Mouse (Mus musculus): Measurements from ENCODE around the gene Ptk6. TPM values are rescaled to one million over a fixed set of nuclear protein-coding genes. Genes with fewer than 3 reads are reported as not detected.
A peak's percentile ranks its signal among the peaks of the same experiment; 100 is the strongest.

The Ptk6 gene
- total and polyA plus RNA-seq, 3 experiments = 0.05 to 0.17 (median 0.09) TPM

DNA sequence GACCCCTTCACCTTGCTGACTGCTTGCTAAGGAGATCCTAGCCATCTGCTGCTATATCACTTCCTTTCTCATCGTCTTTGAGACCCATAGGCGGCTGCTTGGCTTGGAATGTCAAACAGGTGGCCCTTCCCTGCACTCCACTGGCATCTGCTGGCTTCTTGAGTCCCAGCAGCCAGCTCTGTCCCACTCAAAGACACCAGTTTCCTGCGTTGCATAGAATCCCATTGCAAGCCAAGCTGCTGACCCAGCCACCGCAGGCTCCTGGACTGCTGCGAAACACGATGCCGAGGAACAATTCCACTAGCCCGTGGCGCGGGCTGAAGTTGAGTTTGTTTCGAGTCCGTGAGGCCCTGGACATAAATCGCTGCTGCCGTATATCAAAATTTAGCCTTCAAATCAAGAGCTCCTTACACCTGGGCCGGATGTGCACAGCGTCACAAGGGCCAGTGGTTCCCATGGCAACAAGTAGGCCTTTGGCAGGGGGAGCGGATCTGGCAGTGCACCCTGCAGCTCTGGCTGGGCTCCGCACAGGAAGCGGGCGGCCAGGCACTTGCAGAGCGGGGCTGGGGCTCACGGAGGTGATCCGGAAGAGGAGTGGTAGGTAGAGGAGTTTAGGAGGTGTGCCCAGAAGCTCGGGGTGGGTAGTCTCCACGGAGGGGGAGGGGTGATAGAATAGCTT, 17.1 kb upstream of the Ptk6 start, which contains the start of gene Fndc11 (continued):
- TF ChIP-seq MEF2A (IDR thresholded peaks at IDR 0.05; ENCODE audit: borderline replicate concordance, low read depth, low read length) (no peak), PAX5 (IDR thresholded peaks at IDR 0.05; ENCODE audit: low read length) (no peak), JUN (IDR thresholded peaks at IDR 0.05; ENCODE audit: insufficient read depth, low read depth, low read length) (no peak), NRF1 (IDR thresholded peaks at IDR 0.05; ENCODE audit: low read depth, low read length) (no peak), KAT2A (IDR thresholded peaks at IDR 0.05; ENCODE audit: insufficient replicate concordance, low read length) (no peak), SIN3A (IDR thresholded peaks at IDR 0.05; ENCODE audit: low read length) (no peak), MAZ (IDR thresholded peaks at IDR 0.05; ENCODE audit: low read depth, low read length) (no peak), E2F4 (IDR thresholded peaks at IDR 0.05; ENCODE audit: insufficient replicate concordance, low read depth, low read length) (no peak), HCFC1 (IDR thresholded peaks at IDR 0.05; ENCODE audit: low read depth, low read length) (no peak), RAD21 (IDR thresholded peaks at IDR 0.05; ENCODE audit: low read depth, low read length) (peak; percentile 37), MXI1 (IDR thresholded peaks at IDR 0.05; ENCODE audit: low read depth, low read length) (peak; percentile 73)

DNA sequence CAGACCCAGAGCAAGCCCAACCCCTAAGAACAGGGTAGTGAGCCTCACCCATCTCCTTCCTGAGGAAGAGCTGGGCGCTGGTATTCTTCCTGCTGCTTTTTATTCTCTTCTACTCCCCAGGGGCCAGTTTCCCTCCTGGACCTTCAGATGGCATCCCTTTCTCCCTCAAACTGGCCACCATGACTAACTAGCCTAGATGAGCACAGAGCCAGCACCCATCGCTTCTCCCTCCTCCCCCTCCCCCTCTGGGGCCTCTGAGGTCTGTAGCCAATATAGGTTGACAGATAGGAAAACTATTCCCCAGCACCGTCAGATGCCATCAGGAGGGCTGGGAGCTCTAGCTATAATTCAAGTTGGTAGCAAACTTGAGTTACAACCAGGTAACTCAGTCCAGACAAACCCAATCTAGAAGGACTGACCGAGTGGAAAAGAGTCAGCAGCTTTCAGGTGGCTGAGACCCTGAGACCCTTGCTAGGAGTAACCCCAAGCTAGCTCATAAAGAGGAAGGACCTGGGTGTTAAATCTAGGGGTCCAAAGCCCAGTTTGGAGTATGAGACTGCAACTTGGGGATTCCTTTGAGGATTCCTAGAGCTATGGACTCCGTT, 16.4 kb upstream of the Ptk6 start:
- TF ChIP-seq RAD21 (IDR thresholded peaks at IDR 0.05; ENCODE audit: low read depth, low read length) = no peak
- TF ChIP-seq MYC (IDR thresholded peaks at IDR 0.05; ENCODE audit: low read depth, low read length) = no peak
- no peak for TF ChIP-seq PAX5 (IDR thresholded peaks at IDR 0.05; ENCODE audit: low read length)
- no peak for TF ChIP-seq SMC3 (IDR thresholded peaks at IDR 0.05; ENCODE audit: low read depth, low read length)
- Histone ChIP-seq H3K9me3 (replicated peaks; ENCODE audit: low read length) (no peaks in the 10 kb centered on the region), H3K36me3 (replicated peaks in 1 of 2; ENCODE audit: control insufficient read depth in 1 of 2, insufficient read depth in 1 of 2, low read length in 1 of 2) (peaks cover 0 to 15% of the 10 kb centered on the region in 2 experiments), H3K27ac (ENCODE audit: insufficient read depth, low read depth) (no peak overlapping the region), H3K9ac (ENCODE audit: insufficient read depth, low read depth) (no peak overlapping the region), H3K27me3 (replicated peaks) (no peaks in the 10 kb centered on the region), H3K4me3 (replicated peaks in 1 of 3; ENCODE audit: low read depth in 2 of 3, low read length in 2 of 3, poor library complexity in 1 of 3) (no peak overlapping the region), H3K4me1 (ENCODE audit: control insufficient read depth in 1 of 2, insufficient read depth in 2 of 2) (peaks cover 8 to 16% of the 10 kb centered on the region in 2 experiments), H3K79me2 (replicated peaks; ENCODE audit: control insufficient read depth, extremely low read depth, insufficient read depth, poor library complexity, severe bottlenecking) (no peaks in the 10 kb centered on the region), H3K4me2 (ENCODE audit: insufficient read depth, low read depth, poor library complexity, severe bottlenecking) (no peak overlapping the region)
- DNase-seq (ENCODE audit: extremely low read depth) = no peak
- in situ Hi-C loops (cut with MboI; ENCODE audit: low pct_ligation_motif_present, low pct_unique_long_range_greater_than_20kb, low sequenced_read_pairs) (no loop called here), dilution Hi-C loops (cut with MboI; ENCODE audit: extremely low pct_ligation_motif_present, extremely low pct_unique_long_range_greater_than_20kb, low sequenced_read_pairs) (no loop called here)

DNA sequence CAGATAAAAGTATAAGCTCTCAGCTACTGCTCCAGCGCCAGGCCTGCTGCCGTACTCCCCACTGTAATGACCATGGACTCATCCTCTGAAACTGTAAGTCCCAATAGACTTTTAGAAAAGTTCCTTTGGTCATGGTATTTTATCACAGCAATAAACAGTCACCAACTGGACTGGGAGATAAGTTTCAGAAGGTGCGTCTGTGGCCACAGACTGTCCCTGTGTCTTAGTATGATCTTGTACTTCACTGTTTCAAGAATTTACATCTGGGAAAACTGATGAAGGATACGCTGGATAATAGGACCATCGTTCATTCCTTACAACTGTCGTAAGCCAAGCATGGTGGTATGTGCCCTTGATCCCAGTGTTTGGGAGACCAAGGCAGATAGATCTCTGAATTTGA, 13.4 kb upstream of the Ptk6 start:
- Histone ChIP-seq H3K4me1 (ENCODE audit: control insufficient read depth in 1 of 2, insufficient read depth in 2 of 2) (peaks cover 13% of the 10 kb centered on the region in 2 experiments), H3K9me3 (replicated peaks; ENCODE audit: low read length) (no peaks in the 10 kb centered on the region), H3K4me3 (replicated peaks in 1 of 3; ENCODE audit: low read depth in 2 of 3, low read length in 2 of 3, poor library complexity in 1 of 3) (no peak overlapping the region), H3K27me3 (replicated peaks) (no peaks in the 10 kb centered on the region), H3K36me3 (replicated peaks in 1 of 2; ENCODE audit: control insufficient read depth in 1 of 2, insufficient read depth in 1 of 2, low read length in 1 of 2) (no peaks in the 10 kb centered on the region), H3K4me2 (ENCODE audit: insufficient read depth, low read depth, poor library complexity, severe bottlenecking) (no peak overlapping the region), H3K27ac (ENCODE audit: insufficient read depth, low read depth) (no peak overlapping the region), H3K9ac (ENCODE audit: insufficient read depth, low read depth) (no peak overlapping the region), H3K79me2 (replicated peaks; ENCODE audit: control insufficient read depth, extremely low read depth, insufficient read depth, poor library complexity, severe bottlenecking) (no peaks in the 10 kb centered on the region)
- TF ChIP-seq MAFK (IDR thresholded peaks at IDR 0.05; ENCODE audit: insufficient replicate concordance, low read length) = no peak
- TF ChIP-seq CTCF (conservative IDR thresholded peaks at IDR 0.05 in 1 of 2, IDR thresholded peaks at IDR 0.05 in 1 of 2; ENCODE audit: low read depth in 2 of 2, low read length in 2 of 2) = no peak
- no peak for TF ChIP-seq RAD21 (IDR thresholded peaks at IDR 0.05; ENCODE audit: low read depth, low read length)
- no peak for TF ChIP-seq NRF1 (IDR thresholded peaks at IDR 0.05; ENCODE audit: low read depth, low read length)
- no peak for TF ChIP-seq BHLHE40 (IDR thresholded peaks at IDR 0.05; ENCODE audit: low read depth, low read length)
- no peak for TF ChIP-seq KAT2A (IDR thresholded peaks at IDR 0.05; ENCODE audit: insufficient replicate concordance, low read length)
- dilution Hi-C loops (cut with MboI; ENCODE audit: extremely low pct_ligation_motif_present, extremely low pct_unique_long_range_greater_than_20kb, low sequenced_read_pairs) = no loop called here
- no peak for DNase-seq (ENCODE audit: extremely low read depth)
- in situ Hi-C loops (cut with MboI; ENCODE audit: low pct_ligation_motif_present, low pct_unique_long_range_greater_than_20kb, low sequenced_read_pairs) = no loop called here

All from CH12.LX (cell line).